Mouse (Mus musculus) embryonic facial prominence, embryonic 12.5 days (tissue): Measurements from ENCODE around the gene Zmiz1. TPM values are rescaled to one million over a fixed set of nuclear protein-coding genes. Genes with fewer than 3 reads are reported as not detected.

Source experiments
- ATAC-seq: fragments of 200-750 bp; cut with Nextera tagmentation; 2 replicates; pipeline ENCODE4 v1.8.0; 2017; ENCODE audit not compliant: insufficient number of reproducible peaks, insufficient read depth, low FRiP score, low TSS enrichment
- H3K27ac ChIP-seq: fragments of 300-500 bp; sonication (generic); 2 replicates; pipeline ENCODE4 v1.5.1; 2016; ENCODE audit warnings: mild to moderate bottlenecking
- H3K27me3 ChIP-seq: fragments of 300-500 bp; sonication (generic); 2 replicates; pipeline ENCODE4 v1.6.1; 2016; ENCODE audit warnings: mild to moderate bottlenecking, moderate library complexity
- H3K36me3 ChIP-seq: fragments of 300-500 bp; sonication (generic); 2 replicates; pipeline ENCODE4 v1.6.1; 2016; ENCODE audit warnings: mild to moderate bottlenecking
- H3K4me1 ChIP-seq: fragments of 300-500 bp; sonication (generic); 2 replicates; pipeline ENCODE4 v1.6.1; 2016
- H3K4me2 ChIP-seq: fragments of 300-500 bp; sonication (generic); replicated peaks from 2 replicates; pipeline ENCODE4 v1.6.1; 2016; ENCODE audit warnings: mild to moderate bottlenecking, moderate library complexity
- H3K4me3 ChIP-seq: fragments of 300-500 bp; sonication (generic); 2 replicates; pipeline ENCODE4 v1.5.1; 2016; ENCODE audit warnings: mild to moderate bottlenecking
- H3K9ac ChIP-seq: fragments of 300-500 bp; sonication (generic); 2 replicates; pipeline ENCODE4 v1.6.1; 2016; ENCODE audit warnings: mild to moderate bottlenecking, moderate library complexity
- H3K9me3 ChIP-seq: fragments of 300-500 bp; sonication (generic); 2 replicates; pipeline ENCODE4 v1.6.1; 2016; ENCODE audit warnings: mild to moderate bottlenecking, moderate library complexity
- WGBS: fragments of 180-500 bp; shearing (Covaris S2); methylation state at CpG from one replicate; pipeline ENCODE4 v1.1.7; 2016; 5-methylcytosine and 5-hydroxymethylcytosine counted together
- polyA plus RNA-seq: library from polyadenylated mRNA; unstranded; fragments of >200 nt; fragmentation: Nextera tagmentation; extraction: Ambion mirVana; gene quantifications from 2 replicates; pipeline ENCODE4 v1.2.1, GENCODE M21; 2016

The Zmiz1 gene
- polyA plus RNA-seq, 1 experiment from 2014 or later: 43.8 TPM

- Histone ChIP-seq H3K4me1 (peaks cover 61% of the 10 kb centered on the region), H3K27me3 (no peaks in the 10 kb centered on the region), H3K9ac (no peak overlapping the region), H3K27ac (peak overlapping the region; percentile 79), H3K4me3 (no peak overlapping the region), H3K36me3 (peaks cover 6% of the 10 kb centered on the region), H3K4me2 (no peak overlapping the region), H3K9me3 (no peaks in the 10 kb centered on the region)
- peak; percentile 68 for ATAC-seq
- 32% methylated on average over 14 of the region's 14 CpGs for WGBS
These were observed 88.1 kb downstream of the Zmiz1 start for GRCm38 (mm10) chr14:25546852-25547621.

GRCm38 (mm10) chr14:25547882-25548281 is 88.9 kb downstream of the Zmiz1 start:
- ATAC-seq: no peak
- Histone ChIP-seq H3K27me3 (no peaks in the 10 kb centered on the region), H3K4me3 (no peak overlapping the region), H3K4me1 (peaks cover 64% of the 10 kb centered on the region), H3K27ac (peak overlapping the region; percentile 79), H3K4me2 (no peak overlapping the region), H3K9me3 (no peaks in the 10 kb centered on the region), H3K36me3 (peaks cover 7% of the 10 kb centered on the region), H3K9ac (no peak overlapping the region)
- 75% methylated on average over 9 of the region's 9 CpGs for WGBS

GRCm38 (mm10) chr14:25548650-25549049 is 89.7 kb downstream of the Zmiz1 start:
- H3K4me3 ChIP-seq: no peak overlapping the region
- no peak for ATAC-seq
- H3K36me3 ChIP-seq: peaks cover 8% of the 10 kb centered on the region
- WGBS: 69% methylated on average over 6 of the region's 6 CpGs
- H3K9me3 ChIP-seq: no peaks in the 10 kb centered on the region
- H3K27ac ChIP-seq: peak overlapping the region; percentile 79
- peaks cover 72% of the 10 kb centered on the region for H3K4me1 ChIP-seq
- no peaks in the 10 kb centered on the region for H3K27me3 ChIP-seq
- no peak overlapping the region for H3K4me2 ChIP-seq
- H3K9ac ChIP-seq: no peak overlapping the region

GRCm38 (mm10) chr14:25549125-25549524 is 90.1 kb downstream of the Zmiz1 start:
- no peak for ATAC-seq
- Histone ChIP-seq H3K4me3 (no peak overlapping the region), H3K27me3 (no peaks in the 10 kb centered on the region), H3K36me3 (peaks cover 8% of the 10 kb centered on the region), H3K9me3 (no peaks in the 10 kb centered on the region), H3K4me2 (no peak overlapping the region), H3K9ac (no peak overlapping the region), H3K4me1 (peaks cover 77% of the 10 kb centered on the region), H3K27ac (no peak overlapping the region; the same call in 1 of the 2 replicates)
- 92% methylated on average over 7 of the region's 7 CpGs for WGBS

- Histone ChIP-seq H3K9ac (no peak overlapping the region), H3K4me1 (peaks cover 86% of the 10 kb centered on the region), H3K4me2 (no peak overlapping the region), H3K27me3 (no peaks in the 10 kb centered on the region), H3K4me3 (no peak overlapping the region), H3K36me3 (peaks cover 8% of the 10 kb centered on the region), H3K27ac (peak overlapping the region; percentile 73), H3K9me3 (no peaks in the 10 kb centered on the region)
- 26% methylated on average over 10 of the region's 10 CpGs for WGBS
- ATAC-seq: 0 out of 2 replicates have a peak, but pooled peaks have one; percentile 32
These were observed 91.2 kb downstream of the Zmiz1 start for GRCm38 (mm10) chr14:25549871-25550840.

GRCm38 (mm10) chr14:25551731-25552130 is 92.7 kb downstream of the Zmiz1 start:
- WGBS: 30% methylated on average over 2 of the region's 2 CpGs
- Histone ChIP-seq H3K36me3 (0 out of 2 replicates have a peak, but pooled peaks cover 4% of the 10 kb centered on the region), H3K9ac (no peak overlapping the region), H3K27ac (0 out of 2 replicates have a peak overlapping the region, but pooled peaks have one; percentile 11), H3K4me3 (no peak overlapping the region), H3K4me1 (peaks cover 92% of the 10 kb centered on the region), H3K4me2 (no peak overlapping the region), H3K9me3 (no peaks in the 10 kb centered on the region), H3K27me3 (no peaks in the 10 kb centered on the region)
- ATAC-seq: no peak

GRCm38 (mm10) chr14:25553382-25553781 is 94.4 kb downstream of the Zmiz1 start:
- WGBS: 81% methylated on average over 2 of the region's 2 CpGs
- no peak for ATAC-seq
- no peak overlapping the region for H3K4me2 ChIP-seq
- H3K27me3 ChIP-seq: no peaks in the 10 kb centered on the region
- no peak overlapping the region for H3K9ac ChIP-seq
- 0 out of 2 replicates have a peak overlapping the region, but pooled peaks have one; percentile 17 for H3K27ac ChIP-seq
- peaks cover 84% of the 10 kb centered on the region for H3K4me1 ChIP-seq
- H3K9me3 ChIP-seq: no peaks in the 10 kb centered on the region
- no peak overlapping the region for H3K4me3 ChIP-seq
- peaks cover 4% of the 10 kb centered on the region; the same call in 1 of the 2 replicates for H3K36me3 ChIP-seq

GRCm38 (mm10) chr14:25554781-25555180 is 95.8 kb downstream of the Zmiz1 start:
- ATAC-seq: no peak
- Histone ChIP-seq H3K27ac (peak overlapping the region; percentile 75), H3K9me3 (no peaks in the 10 kb centered on the region), H3K27me3 (no peaks in the 10 kb centered on the region), H3K4me3 (no peak overlapping the region), H3K4me1 (peaks cover 71% of the 10 kb centered on the region), H3K36me3 (peaks cover 4% of the 10 kb centered on the region; the same call in 1 of the 2 replicates), H3K9ac (0 out of 2 replicates have a peak overlapping the region, but pooled peaks have one; percentile 1), H3K4me2 (0 out of 2 replicates have a peak overlapping the region, but pooled peaks have one; percentile 26)
- 14% methylated on average over 8 of the region's 8 CpGs for WGBS

GRCm38 (mm10) chr14:25555291-25555781 is 96.4 kb downstream of the Zmiz1 start:
- H3K4me1 ChIP-seq: peaks cover 66% of the 10 kb centered on the region
- WGBS: 8% methylated on average over 10 of the region's 10 CpGs
- H3K4me3 ChIP-seq: no peak overlapping the region
- 0 out of 2 replicates have a peak overlapping the region, but pooled peaks have one; percentile 1 for H3K9ac ChIP-seq
- 0 out of 2 replicates have a peak, but pooled peaks have one; percentile 25 for ATAC-seq
- no peaks in the 10 kb centered on the region for H3K27me3 ChIP-seq
- H3K27ac ChIP-seq: peak overlapping the region; percentile 75
- H3K36me3 ChIP-seq: peaks cover 4% of the 10 kb centered on the region; the same call in 1 of the 2 replicates
- H3K9me3 ChIP-seq: no peaks in the 10 kb centered on the region
- H3K4me2 ChIP-seq: peak overlapping the region; percentile 26

GRCm38 (mm10) chr14:25555848-25556247 is 96.9 kb downstream of the Zmiz1 start:
- H3K27me3 ChIP-seq: no peaks in the 10 kb centered on the region
- ATAC-seq: no peak
- no peaks in the 10 kb centered on the region for H3K9me3 ChIP-seq
- peak overlapping the region; percentile 75 for H3K27ac ChIP-seq
- peak overlapping the region; percentile 26; the same call in 1 of the 2 replicates for H3K4me2 ChIP-seq
- H3K4me1 ChIP-seq: peaks cover 61% of the 10 kb centered on the region
- H3K36me3 ChIP-seq: peaks cover 4% of the 10 kb centered on the region; the same call in 1 of the 2 replicates
- no peak overlapping the region for H3K9ac ChIP-seq
- no peak overlapping the region for H3K4me3 ChIP-seq
- WGBS: 4% methylated on average over 7 of the region's 7 CpGs

GRCm38 (mm10) chr14:25557014-25557413 is 98.0 kb downstream of the Zmiz1 start:
- Histone ChIP-seq H3K9me3 (no peaks in the 10 kb centered on the region), H3K36me3 (peaks cover 4% of the 10 kb centered on the region; the same call in 1 of the 2 replicates), H3K4me2 (no peak overlapping the region), H3K27ac (peak overlapping the region; percentile 75; the same call in 1 of the 2 replicates), H3K4me3 (no peak overlapping the region), H3K4me1 (peaks cover 60% of the 10 kb centered on the region), H3K9ac (no peak overlapping the region), H3K27me3 (no peaks in the 10 kb centered on the region)
- ATAC-seq: no peak
- WGBS: 25% methylated on average over 8 of the region's 8 CpGs
